Mouse (Mus musculus): ENCODE results near the gene Mcrip1. TPM values are rescaled to one million over a fixed set of nuclear protein-coding genes. Genes with fewer than 3 reads are reported as not detected.

The Mcrip1 gene
- polyA plus RNA-seq, 1 experiment from 2014 or later = 268 TPM

GRCm38 (mm10) chr11:120582268-120582981 lies 32.9 kb upstream of the Mcrip1 start:
- DNase-seq (peak; percentile 50), ATAC-seq (ENCODE audit: low FRiP score, low TSS enrichment) (no peak)
- Histone ChIP-seq H3K27me3 (ENCODE audit: control insufficient read depth, insufficient read depth, low read length) (no peaks in the 10 kb centered on the region), H3K9ac (replicated peaks; ENCODE audit: low read length) (peak overlapping the region; percentile 94), H3K36me3 (ENCODE audit: control insufficient read depth, insufficient read depth, low read length) (peaks cover 53% of the 10 kb centered on the region), H3K27ac (replicated peaks; ENCODE audit: low read depth, low read length) (peak overlapping the region; percentile 97), H3K4me2 (ENCODE audit: low read length) (peak overlapping the region; percentile 91), H3K4me3 (replicated peaks; ENCODE audit: low read depth, low read length) (peak overlapping the region; percentile 79), H3K9me3 (ENCODE audit: control insufficient read depth, low read length) (no peaks in the 10 kb centered on the region), H3K4me1 (ENCODE audit: control insufficient read depth, insufficient read depth, low read length) (peaks cover 21% of the 10 kb centered on the region)
- WGBS = 67% methylated on average over 8 of the region's 8 CpGs

DNA sequence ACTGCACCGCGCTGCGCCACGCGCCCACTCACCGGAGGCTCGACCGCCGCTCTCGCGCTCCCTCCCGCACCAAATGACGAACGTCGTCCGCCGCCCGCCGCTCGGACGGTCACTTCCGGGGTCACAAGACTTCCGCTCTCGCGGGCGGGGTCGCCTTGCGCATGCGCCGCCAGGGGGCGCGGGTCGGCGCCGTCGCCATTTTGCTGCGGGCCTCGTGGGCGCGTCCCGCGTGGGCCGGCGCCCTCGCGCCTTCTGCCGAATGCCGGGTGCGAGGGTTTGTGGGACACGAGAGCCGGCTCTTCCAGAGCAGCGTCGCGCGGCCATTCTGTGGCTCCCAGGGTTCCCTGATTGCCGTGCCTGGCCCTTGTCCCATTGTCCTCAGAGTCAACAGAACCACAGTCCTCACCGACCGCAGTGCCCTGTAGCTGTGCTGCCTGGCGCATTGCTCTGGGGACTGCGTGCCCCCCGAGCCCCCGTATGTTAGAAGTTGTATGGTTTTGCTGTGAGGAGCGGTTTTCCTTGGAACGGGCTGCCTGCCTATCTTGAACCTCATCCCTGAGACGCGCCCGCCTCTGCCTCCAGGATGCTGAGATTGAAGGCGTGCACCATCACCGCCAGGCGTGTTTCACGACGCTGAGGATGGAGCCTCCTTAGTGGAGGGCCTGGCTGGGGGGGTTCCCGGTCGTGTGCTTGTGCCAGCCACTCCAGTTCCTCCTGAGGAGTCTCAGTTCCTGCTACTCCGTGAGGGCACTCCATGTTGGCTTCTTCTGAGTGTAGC lies 32.2 kb upstream of the Mcrip1 start, which contains the start of gene Arhgdia:
Gene Arhgdia (minus strand): TSS at position 135 of the 778 bp plus-strand sequence.
- Histone ChIP-seq H3K27me3 (ENCODE audit: control insufficient read depth, insufficient read depth, low read length) (no peaks in the 10 kb centered on the region), H3K27ac (replicated peaks; ENCODE audit: low read depth, low read length) (peak within 1 kb of the TSS; percentile 97), H3K9ac (replicated peaks; ENCODE audit: low read length) (peak within 1 kb of the TSS; percentile 94), H3K4me1 (ENCODE audit: control insufficient read depth, insufficient read depth, low read length) (peaks cover 21% of the 10 kb centered on the region), H3K9me3 (ENCODE audit: control insufficient read depth, low read length) (no peaks in the 10 kb centered on the region), H3K36me3 (ENCODE audit: control insufficient read depth, insufficient read depth, low read length) (peaks cover 45% of the 10 kb centered on the region), H3K4me3 (replicated peaks; ENCODE audit: low read depth, low read length) (peak within 1 kb of the TSS; percentile 79), H3K4me2 (ENCODE audit: low read length) (peak within 1 kb of the TSS; percentile 91)
- ATAC-seq (ENCODE audit: low FRiP score, low TSS enrichment) (peak; percentile 80), DNase-seq (peak; percentile 96)
- WGBS = 5% methylated on average over 58 of the region's 75 CpGs

DNA sequence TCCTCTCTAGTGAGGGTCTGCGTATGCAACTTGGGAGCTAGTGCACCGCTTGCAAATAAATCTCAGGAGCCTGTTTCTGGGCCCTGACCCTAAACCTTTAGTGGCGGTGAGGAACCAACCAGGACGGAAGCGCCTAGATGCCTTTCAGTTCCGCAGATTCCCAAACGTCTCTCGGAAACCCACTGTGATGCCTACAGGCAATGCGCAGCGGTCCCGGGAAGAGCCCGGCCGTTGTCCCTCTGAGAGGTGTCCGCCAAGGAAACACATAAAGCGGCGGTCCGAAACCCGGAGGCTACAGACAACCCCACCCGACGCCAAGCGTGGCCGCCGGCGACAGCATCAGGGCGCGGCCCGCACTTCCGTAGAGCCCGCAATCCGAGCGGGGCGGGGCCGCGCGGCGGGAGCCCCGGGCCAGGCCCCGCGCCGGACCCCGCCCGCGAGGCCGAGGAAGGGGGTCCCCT lies 31.4 kb upstream of the Mcrip1 start:
- ATAC-seq (ENCODE audit: low FRiP score, low TSS enrichment) (peak; percentile 24; the same call in 1 of the 2 replicates), DNase-seq (peak; percentile 70)
- H3K27me3 ChIP-seq (ENCODE audit: control insufficient read depth, insufficient read depth, low read length) = no peaks in the 10 kb centered on the region
- H3K4me3 ChIP-seq (replicated peaks; ENCODE audit: low read depth, low read length) = peak overlapping the region; percentile 79
- peak overlapping the region; percentile 97 for H3K27ac ChIP-seq (replicated peaks; ENCODE audit: low read depth, low read length)
- H3K9ac ChIP-seq (replicated peaks; ENCODE audit: low read length) = peak overlapping the region; percentile 94
- H3K4me2 ChIP-seq (ENCODE audit: low read length) = peak overlapping the region; percentile 91
- H3K9me3 ChIP-seq (ENCODE audit: control insufficient read depth, low read length) = no peaks in the 10 kb centered on the region
- under 1% methylated on average over 41 of the region's 44 CpGs for WGBS
- peaks cover 38% of the 10 kb centered on the region for H3K36me3 ChIP-seq (ENCODE audit: control insufficient read depth, insufficient read depth, low read length)
- H3K4me1 ChIP-seq (ENCODE audit: control insufficient read depth, insufficient read depth, low read length) = peaks cover 21% of the 10 kb centered on the region

GRCm38 (mm10) chr11:120580190-120580589 lies 30.7 kb upstream of the Mcrip1 start:
- WGBS = 67% methylated on average over 7 of the region's 7 CpGs
- Histone ChIP-seq H3K27ac (replicated peaks; ENCODE audit: low read depth, low read length) (peak overlapping the region; percentile 97), H3K36me3 (ENCODE audit: control insufficient read depth, insufficient read depth, low read length) (peaks cover 30% of the 10 kb centered on the region), H3K4me3 (replicated peaks; ENCODE audit: low read depth, low read length) (peak overlapping the region; percentile 79), H3K9me3 (ENCODE audit: control insufficient read depth, low read length) (no peaks in the 10 kb centered on the region), H3K4me1 (ENCODE audit: control insufficient read depth, insufficient read depth, low read length) (peaks cover 21% of the 10 kb centered on the region), H3K4me2 (ENCODE audit: low read length) (peak overlapping the region; percentile 91), H3K27me3 (ENCODE audit: control insufficient read depth, insufficient read depth, low read length) (no peaks in the 10 kb centered on the region), H3K9ac (replicated peaks; ENCODE audit: low read length) (peak overlapping the region; percentile 94)
- ATAC-seq (ENCODE audit: low FRiP score, low TSS enrichment) (no peak), DNase-seq (no peak)

- Histone ChIP-seq H3K27me3 (ENCODE audit: control insufficient read depth, insufficient read depth, low read length) (no peaks in the 10 kb centered on the region), H3K4me2 (ENCODE audit: low read length) (peak overlapping the region; percentile 91), H3K9me3 (ENCODE audit: control insufficient read depth, low read length) (no peaks in the 10 kb centered on the region), H3K27ac (replicated peaks; ENCODE audit: low read depth, low read length) (peak overlapping the region; percentile 97; the same call in 1 of the 2 replicates), H3K4me3 (replicated peaks; ENCODE audit: low read depth, low read length) (peak overlapping the region; percentile 79), H3K9ac (replicated peaks; ENCODE audit: low read length) (peak overlapping the region; percentile 94), H3K36me3 (ENCODE audit: control insufficient read depth, insufficient read depth, low read length) (peaks cover 27% of the 10 kb centered on the region), H3K4me1 (ENCODE audit: control insufficient read depth, insufficient read depth, low read length) (peaks cover 21% of the 10 kb centered on the region)
- WGBS = 65% methylated on average over 15 of the region's 15 CpGs
- peak; percentile 87 for DNase-seq
- ATAC-seq (ENCODE audit: low FRiP score, low TSS enrichment) = no peak
Measured at GRCm38 (mm10) chr11:120579316-120580107, 30.0 kb upstream of the Mcrip1 start.

DNA sequence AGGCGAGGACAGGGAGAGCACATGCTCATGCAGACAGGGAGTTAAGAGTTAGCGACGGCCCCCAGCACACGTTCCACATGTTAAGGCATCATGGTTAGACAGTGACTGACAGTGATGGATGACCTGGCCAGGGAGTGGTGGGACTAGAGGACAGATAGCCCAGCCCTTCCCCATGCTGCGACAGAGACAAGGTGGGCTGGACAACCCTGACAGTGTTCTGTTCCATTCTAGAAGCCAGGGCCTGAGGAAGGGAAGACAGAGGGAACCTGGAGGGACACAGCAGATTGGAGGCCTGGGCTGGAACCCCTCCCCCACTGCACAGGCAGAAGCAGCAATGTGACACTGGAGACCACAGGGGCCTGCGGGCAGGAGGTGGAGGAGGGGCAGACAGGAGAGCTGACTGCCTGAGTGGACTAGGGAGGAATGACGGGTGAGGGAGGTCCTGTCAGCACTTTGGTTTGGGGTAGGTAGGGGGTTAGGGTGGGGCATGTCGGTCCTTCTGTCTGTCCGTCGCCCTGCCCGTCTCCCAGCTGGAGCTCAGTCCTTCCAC lies 29.2 kb upstream of the Mcrip1 start:
- no peak for ATAC-seq (ENCODE audit: low FRiP score, low TSS enrichment)
- Histone ChIP-seq H3K27ac (replicated peaks; ENCODE audit: low read depth, low read length) (no peak overlapping the region), H3K36me3 (ENCODE audit: control insufficient read depth, insufficient read depth, low read length) (peaks cover 27% of the 10 kb centered on the region), H3K4me1 (ENCODE audit: control insufficient read depth, insufficient read depth, low read length) (peaks cover 21% of the 10 kb centered on the region), H3K9me3 (ENCODE audit: control insufficient read depth, low read length) (no peaks in the 10 kb centered on the region), H3K27me3 (ENCODE audit: control insufficient read depth, insufficient read depth, low read length) (no peaks in the 10 kb centered on the region), H3K4me2 (ENCODE audit: low read length) (no peak overlapping the region), H3K4me3 (replicated peaks; ENCODE audit: low read depth, low read length) (no peak overlapping the region), H3K9ac (replicated peaks; ENCODE audit: low read length) (no peak overlapping the region)
- no peak for DNase-seq
- 90% methylated on average over 11 of the region's 11 CpGs for WGBS

DNA sequence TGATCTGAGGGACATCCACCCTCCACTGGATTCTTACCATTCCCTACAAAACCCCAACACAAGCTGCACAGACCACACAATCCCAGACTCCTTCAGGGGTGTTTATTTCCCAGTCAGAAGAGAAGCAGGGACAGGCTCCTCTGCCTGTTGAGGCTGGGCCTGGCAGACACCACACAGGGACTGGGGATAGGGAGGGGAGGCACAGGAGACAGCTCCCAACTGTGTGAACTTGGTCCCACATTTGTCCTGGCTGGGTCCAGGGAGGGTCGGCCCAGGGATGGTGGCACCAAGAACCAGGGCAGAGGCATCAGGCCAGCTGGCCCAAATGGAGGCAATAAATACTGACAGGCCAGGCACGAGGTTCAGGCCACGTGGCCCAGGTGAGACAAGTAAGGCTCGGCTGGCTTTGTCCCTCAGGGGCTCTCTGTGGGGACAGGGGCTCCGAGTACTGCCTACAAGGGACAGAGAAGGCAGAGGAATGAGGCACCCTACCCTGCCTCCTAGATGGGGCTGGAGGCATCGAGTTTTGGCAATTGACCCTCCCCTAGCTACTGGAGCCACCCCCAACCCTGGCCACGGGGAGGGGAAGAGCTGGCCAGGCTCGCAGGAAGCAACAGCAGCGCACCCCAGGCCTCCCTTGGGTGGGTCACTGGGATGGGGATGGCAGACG lies 28.6 kb upstream of the Mcrip1 start:
- H3K4me1 ChIP-seq (ENCODE audit: control insufficient read depth, insufficient read depth, low read length) = peaks cover 21% of the 10 kb centered on the region
- WGBS = 88% methylated on average over 10 of the region's 10 CpGs

More for the DNA sequence above, 28.6 kb upstream of the Mcrip1 start:
- peaks cover 27% of the 10 kb centered on the region for H3K36me3 ChIP-seq (ENCODE audit: control insufficient read depth, insufficient read depth, low read length)
- no peaks in the 10 kb centered on the region for H3K27me3 ChIP-seq (ENCODE audit: control insufficient read depth, insufficient read depth, low read length)
- H3K4me3 ChIP-seq (replicated peaks; ENCODE audit: low read depth, low read length) = no peak overlapping the region
- no peaks in the 10 kb centered on the region for H3K9me3 ChIP-seq (ENCODE audit: control insufficient read depth, low read length)
- H3K9ac ChIP-seq (replicated peaks; ENCODE audit: low read length) = no peak overlapping the region
- no peak overlapping the region for H3K27ac ChIP-seq (replicated peaks; ENCODE audit: low read depth, low read length)
- DNase-seq (no peak), ATAC-seq (ENCODE audit: low FRiP score, low TSS enrichment) (no peak)
- no peak overlapping the region for H3K4me2 ChIP-seq (ENCODE audit: low read length)
